Mouse (Mus musculus) inflammation-experienced regulatory T-cells, adult 6 months (primary cell): ENCODE measurements around the gene Ptprk. TPM values are rescaled to one million over a fixed set of nuclear protein-coding genes. Genes with fewer than 3 reads are reported as not detected.

ENCODE experiments used
- ATAC-seq: one replicate; pipeline ENCODE4 v1.8.0; 2017
- polyA plus RNA-seq, 3 experiments: library from polyadenylated mRNA; unstranded; fragments of 100-300 nt; shearing (Covaris generic); gene quantifications; one replicate each; pipeline ENCODE4 v1.2.1; 2017

The Ptprk gene
- polyA plus RNA-seq, 3 experiments from 2014 or later: 0.17 to 5.3 TPM; not detected in 1

DNA sequence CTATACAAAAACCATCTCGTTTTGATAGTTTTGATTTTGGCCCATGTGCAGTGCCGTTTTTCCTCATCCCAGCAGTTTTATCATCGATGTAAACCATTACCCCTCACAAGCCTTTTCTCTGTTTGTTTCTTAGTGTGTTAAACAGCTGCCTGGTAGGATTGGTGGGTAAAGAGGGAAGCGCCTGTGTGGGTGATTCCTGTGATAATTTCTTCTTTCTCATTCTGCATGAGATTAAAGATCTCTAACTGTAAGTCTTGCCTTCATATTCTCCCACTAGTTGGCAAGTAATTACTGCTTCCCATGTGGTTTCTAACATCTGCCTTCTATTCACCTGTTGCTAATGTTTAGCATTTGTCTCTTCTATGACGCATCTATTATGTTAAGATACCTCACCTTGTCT is 116.8 kb downstream of the Ptprk start:
- ATAC-seq: no peak

DNA sequence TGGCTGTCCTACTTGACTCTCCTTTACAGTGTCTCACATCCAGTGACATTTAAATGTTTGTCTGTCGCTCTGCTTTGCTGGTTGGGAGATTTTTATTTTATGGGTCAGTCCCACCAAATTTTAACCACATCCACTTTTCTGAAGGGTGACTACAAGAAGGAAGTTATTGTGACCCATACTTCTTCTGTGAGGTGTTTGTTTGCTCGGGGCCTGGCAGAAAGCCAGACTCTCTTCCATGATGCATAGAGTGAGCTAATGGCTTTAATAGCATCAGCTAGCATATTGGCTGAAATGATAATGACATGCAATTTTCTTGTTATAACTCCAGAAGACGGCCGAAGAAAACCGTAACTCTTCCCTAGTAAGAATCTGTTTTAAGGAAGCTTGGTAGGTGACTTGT is 119.0 kb downstream of the Ptprk start:
- no peak for ATAC-seq

GRCm38 (mm10) chr10:28200609-28201008 is 126.0 kb downstream of the Ptprk start:
- ATAC-seq: no peak

GRCm38 (mm10) chr10:28209394-28209793 is 134.8 kb downstream of the Ptprk start:
- no peak for ATAC-seq

DNA sequence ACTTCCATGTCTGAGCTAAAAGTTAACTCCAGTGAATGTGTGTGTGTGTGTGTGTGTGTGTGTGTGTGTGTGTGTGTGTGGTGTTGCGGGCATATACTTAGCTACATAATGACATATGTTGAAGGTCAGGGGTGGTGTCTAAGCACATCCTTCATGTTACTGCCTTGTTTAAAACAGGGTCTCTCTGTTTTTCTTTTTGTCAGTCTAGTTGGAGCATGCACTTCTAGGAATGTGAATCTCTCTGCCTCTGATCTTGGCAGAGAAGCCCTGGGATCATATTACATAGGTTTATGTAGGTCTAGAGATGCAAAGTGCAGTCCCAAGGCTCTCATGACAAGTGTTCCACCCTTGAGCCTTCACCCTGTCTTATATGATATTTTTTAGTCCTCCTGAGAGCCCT is 137.5 kb downstream of the Ptprk start:
- ATAC-seq: no peak

DNA sequence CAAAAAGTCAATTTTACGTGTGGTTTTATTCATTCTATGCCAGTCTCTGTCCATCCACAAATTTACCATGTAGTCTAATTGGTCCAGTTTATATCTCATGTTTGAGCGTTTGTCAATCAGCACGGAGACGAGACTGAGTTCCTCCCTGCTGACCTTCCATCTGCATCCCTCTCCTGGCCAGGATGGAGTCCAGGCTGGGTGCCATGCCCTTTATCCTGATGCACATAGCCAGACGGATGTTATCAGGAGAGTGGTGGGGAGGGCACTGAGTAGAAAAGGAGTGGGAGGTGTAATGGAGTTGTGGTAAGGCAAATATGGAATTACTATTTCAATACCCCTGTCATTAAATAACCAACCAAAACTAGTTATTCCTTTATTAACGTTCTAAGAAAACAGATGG is 140.5 kb downstream of the Ptprk start:
- ATAC-seq: no peak

- ATAC-seq: no peak
Measured at GRCm38 (mm10) chr10:28223602-28224001, 149.0 kb downstream of the Ptprk start.

- no peak for ATAC-seq
Measured at GRCm38 (mm10) chr10:28224376-28224775, 149.8 kb downstream of the Ptprk start.

- ATAC-seq: no peak
Measured at GRCm38 (mm10) chr10:28225536-28226075, 151.0 kb downstream of the Ptprk start.

DNA sequence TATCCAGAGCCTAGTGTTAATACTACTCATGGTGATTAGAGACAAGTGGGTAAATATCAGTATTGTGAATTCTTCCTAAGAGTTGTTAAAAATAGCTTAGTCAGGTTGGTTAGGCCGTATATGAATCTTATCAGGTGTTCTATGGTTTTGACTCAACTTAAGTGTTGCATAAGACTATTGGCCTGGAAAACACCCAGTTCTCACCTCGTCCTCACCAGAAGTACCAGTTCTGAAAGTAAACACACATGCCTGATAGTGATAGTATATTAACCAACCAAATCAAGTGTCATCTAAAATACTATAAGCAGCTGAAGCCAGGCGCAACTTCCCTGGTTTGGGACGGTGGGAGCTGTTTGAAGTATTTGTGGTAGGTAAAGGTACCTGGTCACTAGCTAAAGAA is 153.1 kb downstream of the Ptprk start:
- no peak for ATAC-seq

- ATAC-seq: no peak
Measured at GRCm38 (mm10) chr10:28228208-28228607, 153.6 kb downstream of the Ptprk start.

DNA sequence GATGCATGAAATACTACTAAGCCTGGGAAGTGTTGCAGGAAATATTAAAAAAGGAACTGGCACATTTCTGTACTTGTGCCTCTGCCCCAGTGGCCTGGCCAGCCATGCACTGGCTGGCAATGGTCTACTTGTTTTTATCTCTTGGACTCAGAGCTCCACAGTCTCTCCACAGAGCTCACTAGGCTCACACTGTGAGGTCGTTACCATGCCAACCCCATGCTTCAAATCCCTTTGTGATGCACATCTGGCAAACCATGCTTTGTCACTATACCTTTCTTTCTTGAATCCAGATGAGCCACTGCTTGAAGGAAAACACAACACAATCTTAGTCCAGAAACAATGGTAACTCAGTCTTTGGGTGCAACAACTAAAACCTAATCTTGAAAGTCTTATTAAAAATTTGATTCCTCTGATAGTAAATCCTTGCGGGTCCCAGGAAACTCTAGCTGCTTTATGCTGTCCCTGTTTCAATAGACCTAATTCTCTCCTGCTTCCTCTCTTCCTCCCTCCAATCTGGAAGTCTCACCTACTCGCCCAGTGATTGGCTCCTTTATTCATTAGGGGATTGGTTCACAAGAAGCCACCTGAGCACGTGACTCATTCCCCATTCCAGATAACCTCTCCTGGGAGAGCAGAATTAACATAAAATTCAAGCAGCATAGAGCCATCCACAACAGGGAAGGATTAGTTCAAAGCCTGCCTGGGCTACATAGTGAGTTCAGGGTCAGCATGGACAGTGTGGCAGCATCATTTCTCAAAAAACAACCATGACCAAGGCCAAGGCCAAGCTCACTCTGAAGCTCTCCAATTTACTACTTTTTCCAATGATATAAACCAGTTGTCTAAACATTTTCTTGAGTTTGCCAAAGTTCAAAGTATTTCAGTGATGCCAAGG is 157.9 kb downstream of the Ptprk start:
- ATAC-seq: no peak

DNA sequence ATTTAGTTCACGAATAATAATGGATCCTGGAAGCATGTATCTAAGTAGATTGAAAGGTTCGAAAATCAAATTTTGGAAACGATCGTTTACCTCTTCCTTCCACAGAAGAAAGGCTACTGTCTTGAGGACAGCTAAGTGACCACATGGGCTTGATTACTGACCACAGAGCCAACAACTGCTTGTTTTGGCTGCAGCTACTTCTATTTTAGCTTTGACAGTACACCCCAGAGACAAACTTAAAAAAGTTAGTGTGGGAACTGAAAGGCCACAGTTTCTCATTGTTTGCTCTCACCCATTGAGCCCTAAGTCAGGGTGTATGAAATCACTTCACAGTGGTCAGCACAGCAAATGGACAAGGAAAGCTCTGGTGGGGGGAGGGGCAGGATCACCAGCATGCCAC is 174.4 kb downstream of the Ptprk start:
- ATAC-seq: no peak

GRCm38 (mm10) chr10:28251385-28251784 is 176.8 kb downstream of the Ptprk start:
- no peak for ATAC-seq

GRCm38 (mm10) chr10:28260651-28261050 is 186.0 kb downstream of the Ptprk start:
- no peak for ATAC-seq

DNA sequence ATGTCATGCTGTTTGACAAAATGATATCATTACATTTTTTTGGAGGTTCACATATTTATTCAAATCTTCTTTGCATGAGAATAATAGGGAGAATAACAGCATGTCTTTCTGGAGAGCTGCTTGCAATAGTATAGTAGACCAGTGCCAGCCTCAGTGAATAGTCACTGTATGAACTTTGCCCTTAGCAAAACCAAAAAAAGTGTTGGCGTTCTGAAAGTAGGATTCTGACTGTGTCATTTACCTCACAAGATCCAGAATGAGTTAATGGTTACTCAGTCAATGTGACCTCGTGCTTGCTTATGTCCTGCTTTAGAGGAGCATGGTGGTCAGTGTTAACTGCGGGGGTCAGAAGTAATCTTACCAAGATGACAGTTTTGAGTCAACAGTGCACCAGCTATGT is 187.5 kb downstream of the Ptprk start:
- ATAC-seq: no peak

DNA sequence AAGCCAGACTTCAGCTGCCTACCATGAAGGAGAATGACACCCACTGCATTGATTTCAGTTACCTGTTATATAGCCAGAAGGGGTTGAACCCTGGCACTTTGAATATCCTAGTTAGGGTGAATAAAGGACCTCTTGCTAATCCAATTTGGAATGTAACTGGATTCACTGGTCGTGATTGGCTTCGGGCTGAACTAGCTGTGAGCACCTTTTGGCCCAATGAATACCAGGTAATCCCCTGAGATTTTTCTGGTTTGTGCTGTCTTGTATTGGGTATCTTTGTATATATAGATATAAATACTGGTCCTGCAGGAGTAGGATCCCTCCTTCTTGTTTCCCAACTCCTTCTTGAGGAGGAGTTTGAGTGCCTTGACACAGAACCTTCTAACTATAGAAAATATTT is 188.9 kb downstream of the Ptprk start:
- ATAC-seq: no peak

DNA sequence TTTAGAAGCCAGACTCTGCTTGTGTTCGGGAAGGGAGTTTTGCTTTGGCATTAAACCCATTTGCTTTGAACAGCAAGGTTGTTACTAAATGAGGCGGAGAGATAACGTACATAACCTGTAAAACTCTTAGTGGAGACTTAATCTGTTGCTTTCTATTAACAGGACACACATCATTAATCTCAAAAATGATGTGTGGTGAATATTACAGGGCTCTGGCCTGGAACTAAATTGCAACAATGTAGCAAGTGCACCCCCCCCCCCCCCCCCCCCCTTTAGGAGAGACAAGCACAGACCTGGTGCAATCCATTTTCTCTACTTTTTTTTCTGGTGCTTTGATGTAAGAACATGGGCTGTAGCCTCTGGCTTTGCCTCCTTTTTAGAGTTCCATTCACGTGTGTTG is 195.7 kb downstream of the Ptprk start:
- ATAC-seq: no peak

DNA sequence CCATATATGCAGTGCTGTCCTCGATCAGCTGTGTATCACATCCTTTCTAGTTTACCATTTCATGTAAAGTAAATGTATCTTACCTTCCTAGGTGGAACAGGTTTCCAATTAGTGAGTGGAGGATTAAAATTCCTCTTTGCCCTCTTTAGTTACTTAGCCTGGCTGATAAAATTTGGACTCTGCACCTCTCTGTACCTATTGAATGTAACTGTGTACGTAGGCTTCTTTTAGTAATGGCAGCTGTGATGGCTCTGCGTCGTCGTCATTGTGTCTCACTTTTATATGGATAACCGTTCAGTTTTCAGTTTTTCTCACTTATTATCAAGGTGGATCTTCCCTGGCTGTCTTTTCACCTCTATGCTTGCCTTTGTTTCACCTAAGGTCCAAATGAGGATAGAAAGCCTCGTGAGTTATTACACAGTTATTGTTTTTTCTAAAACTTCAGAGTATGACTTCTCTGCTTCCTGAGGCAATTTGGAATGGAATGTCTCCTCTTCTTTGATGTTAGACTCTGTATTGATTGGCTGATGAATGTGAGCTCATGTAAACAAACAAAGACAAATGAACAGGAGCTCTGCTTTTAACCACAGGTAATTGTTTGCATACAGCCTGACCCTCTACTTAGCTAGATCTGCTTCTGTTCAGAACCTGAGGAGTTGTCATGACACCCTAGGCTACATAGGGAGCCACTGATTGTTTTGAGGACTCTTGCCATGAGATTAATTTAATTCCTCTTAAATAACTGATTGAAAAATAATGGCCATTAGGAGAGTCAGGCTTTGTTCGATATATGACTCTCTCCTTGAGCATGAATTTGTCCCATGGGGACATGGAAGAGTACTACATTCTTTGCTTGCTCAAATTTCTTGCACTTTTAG is 197.3 kb downstream of the Ptprk start:
- no peak for ATAC-seq

DNA sequence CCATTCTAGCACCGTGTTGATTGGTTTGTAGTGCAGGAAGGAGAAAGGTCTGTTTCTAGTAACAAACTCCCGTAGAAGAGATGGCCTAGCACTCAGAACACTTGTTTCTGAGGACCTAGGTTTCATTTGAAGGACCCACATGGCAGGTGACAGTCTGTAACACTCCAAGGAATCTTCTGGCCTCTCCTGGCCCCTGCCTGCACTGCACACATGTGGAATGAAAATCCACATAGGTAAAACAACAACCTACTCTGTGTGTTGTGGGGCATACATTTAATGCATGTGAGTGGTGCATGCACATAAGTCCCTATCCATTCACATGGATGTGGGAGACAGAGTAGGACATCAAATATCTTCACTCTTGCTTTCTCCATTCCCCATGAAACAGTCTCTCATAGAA is 204.1 kb downstream of the Ptprk start:
- ATAC-seq: no peak

GRCm38 (mm10) chr10:28297531-28297930 is 222.9 kb downstream of the Ptprk start:
- no peak for ATAC-seq

GRCm38 (mm10) chr10:28299207-28299606 is 224.6 kb downstream of the Ptprk start:
- ATAC-seq: no peak

- ATAC-seq: no peak
Measured at GRCm38 (mm10) chr10:28303856-28304255, 229.2 kb downstream of the Ptprk start.
